Mouse (Mus musculus) hindbrain, embryonic 13.5 days (tissue): ENCODE results near the gene Mapk13. TPM values are rescaled to one million over a fixed set of nuclear protein-coding genes. Genes with fewer than 3 reads are reported as not detected.
"Not testable (repeated sequence)": the region's sequence is repeated elsewhere in the genome, so short reads cannot be mapped to it uniquely, and the experiment has no call there.

Source experiments
- ATAC-seq: fragments of 200-750 bp; cut with Nextera tagmentation; 2 replicates; pipeline ENCODE4 v1.8.0; 2017; ENCODE audit warnings: moderate TSS enrichment; ENCODE audit not compliant: low FRiP score
- H3K27ac ChIP-seq: fragments of 300-500 bp; sonication (generic); 2 replicates; pipeline ENCODE4 v1.5.1; 2015; ENCODE audit warnings: inconsistent platforms, mild to moderate bottlenecking, moderate library complexity
- H3K27me3 ChIP-seq: fragments of 300-500 bp; sonication (generic); 2 replicates; pipeline ENCODE4 v1.6.1; 2015; ENCODE audit warnings: mild to moderate bottlenecking, inconsistent platforms
- H3K36me3 ChIP-seq: fragments of 300-500 bp; sonication (generic); 2 replicates; pipeline ENCODE4 v1.6.1; 2015; ENCODE audit warnings: mild to moderate bottlenecking, inconsistent platforms
- H3K4me1 ChIP-seq: fragments of 300-500 bp; sonication (generic); replicated peaks from 2 replicates; pipeline ENCODE4 v1.6.1; 2015; ENCODE audit warnings: inconsistent platforms
- H3K4me2 ChIP-seq: fragments of 300-500 bp; sonication (generic); 2 replicates; pipeline ENCODE4 v1.6.1; 2015; ENCODE audit warnings: inconsistent platforms, mild to moderate bottlenecking, moderate library complexity
- H3K4me3 ChIP-seq: fragments of 300-500 bp; sonication (generic); 2 replicates; pipeline ENCODE4 v1.5.1; 2015; ENCODE audit warnings: mild to moderate bottlenecking, inconsistent platforms
- H3K9ac ChIP-seq: fragments of 300-500 bp; sonication (generic); 2 replicates; pipeline ENCODE4 v1.6.1; 2015; ENCODE audit warnings: mild to moderate bottlenecking, inconsistent platforms
- H3K9me3 ChIP-seq: fragments of 300-500 bp; sonication (generic); 2 replicates; pipeline ENCODE4 v1.6.1; 2016; ENCODE audit warnings: inconsistent platforms
- WGBS: fragments of 180-500 bp; shearing (Covaris S2); methylation state at CpG from one replicate; pipeline ENCODE4 v1.1.7; 2015; 5-methylcytosine and 5-hydroxymethylcytosine counted together
- polyA plus RNA-seq: library from polyadenylated mRNA; unstranded; fragments of >200 nt; fragmentation: Nextera tagmentation; extraction: Ambion mirVana; gene quantifications from 2 replicates; pipeline ENCODE4 v1.2.1, GENCODE M21; 2015

Mapk13 gene
- polyA plus RNA-seq, 1 experiment from 2014 or later = 1.2 TPM

- no peak overlapping the region for H3K9ac ChIP-seq
- 70% methylated on average over 5 of the region's 5 CpGs for WGBS
- H3K4me1 ChIP-seq = no peaks in the 10 kb centered on the region
- H3K36me3 ChIP-seq = no peaks in the 10 kb centered on the region
- no peak overlapping the region for H3K4me3 ChIP-seq
- H3K27me3 ChIP-seq = no peaks in the 10 kb centered on the region
- no peak overlapping the region for H3K4me2 ChIP-seq
- no peaks in the 10 kb centered on the region for H3K9me3 ChIP-seq
- H3K27ac ChIP-seq = no peak overlapping the region
- ATAC-seq = no peak
Measured at GRCm38 (mm10) chr17:28756447-28756846, 12.7 kb upstream of the Mapk13 start.

GRCm38 (mm10) chr17:28757470-28757869 lies 11.6 kb upstream of the Mapk13 start:
- no peaks in the 10 kb centered on the region for H3K27me3 ChIP-seq
- no peak overlapping the region for H3K27ac ChIP-seq
- 88% methylated on average over 2 of the region's 2 CpGs for WGBS
- no peaks in the 10 kb centered on the region for H3K9me3 ChIP-seq
- H3K36me3 ChIP-seq = no peaks in the 10 kb centered on the region
- no peak overlapping the region for H3K4me2 ChIP-seq
- ATAC-seq = no peak
- no peaks in the 10 kb centered on the region for H3K4me1 ChIP-seq
- no peak overlapping the region for H3K4me3 ChIP-seq
- H3K9ac ChIP-seq = no peak overlapping the region

GRCm38 (mm10) chr17:28760736-28761312 lies 8.3 kb upstream of the Mapk13 start:
- Histone ChIP-seq H3K4me1 (no peaks in the 10 kb centered on the region), H3K27ac (no peak overlapping the region), H3K9me3 (no peaks in the 10 kb centered on the region), H3K27me3 (0 out of 2 replicates have a peak, but pooled peaks cover 4% of the 10 kb centered on the region), H3K36me3 (no peaks in the 10 kb centered on the region), H3K4me3 (no peak overlapping the region), H3K4me2 (no peak overlapping the region), H3K9ac (no peak overlapping the region)
- 77% methylated on average over 8 of the region's 8 CpGs for WGBS
- ATAC-seq = no peak

GRCm38 (mm10) chr17:28761871-28762270 lies 7.2 kb upstream of the Mapk13 start:
- H3K4me2 ChIP-seq = no peak overlapping the region
- no peaks in the 10 kb centered on the region for H3K9me3 ChIP-seq
- H3K9ac ChIP-seq = no peak overlapping the region
- no peaks in the 10 kb centered on the region for H3K4me1 ChIP-seq
- H3K27ac ChIP-seq = no peak overlapping the region
- ATAC-seq = no peak
- H3K4me3 ChIP-seq = no peak overlapping the region
- 14% methylated on average over 3 of the region's 3 CpGs for WGBS
- peaks cover 7% of the 10 kb centered on the region; the same call in 1 of the 2 replicates for H3K27me3 ChIP-seq
- H3K36me3 ChIP-seq = no peaks in the 10 kb centered on the region

- H3K9me3 ChIP-seq = no peaks in the 10 kb centered on the region
- peaks cover 16% of the 10 kb centered on the region for H3K4me1 ChIP-seq
- no peak overlapping the region for H3K9ac ChIP-seq
- H3K27me3 ChIP-seq = peaks cover 48% of the 10 kb centered on the region
- H3K4me3 ChIP-seq = no peak overlapping the region
- 70% methylated on average over 3 of the region's 3 CpGs for WGBS
- H3K27ac ChIP-seq = no peak overlapping the region
- ATAC-seq = no peak
- H3K4me2 ChIP-seq = no peak overlapping the region
- no peaks in the 10 kb centered on the region for H3K36me3 ChIP-seq
Measured at GRCm38 (mm10) chr17:28766203-28766602, 2.9 kb upstream of the Mapk13 start.

GRCm38 (mm10) chr17:28766781-28767515 lies 2.1 kb upstream of the Mapk13 start:
- H3K27ac ChIP-seq = no peak overlapping the region
- no peaks in the 10 kb centered on the region for H3K9me3 ChIP-seq
- 77% methylated on average over 11 of the region's 11 CpGs for WGBS
- ATAC-seq = no peak
- H3K9ac ChIP-seq = no peak overlapping the region
- H3K4me3 ChIP-seq = no peak overlapping the region
- no peak overlapping the region for H3K4me2 ChIP-seq
- peaks cover 16% of the 10 kb centered on the region for H3K4me1 ChIP-seq
- H3K27me3 ChIP-seq = peaks cover 55% of the 10 kb centered on the region
- H3K36me3 ChIP-seq = no peaks in the 10 kb centered on the region

GRCm38 (mm10) chr17:28769875-28770421 lies 851 bp downstream of the Mapk13 start:
- no peak for ATAC-seq
- Histone ChIP-seq H3K9ac (peak overlapping the region; percentile 60), H3K27me3 (peaks cover 57% of the 10 kb centered on the region), H3K4me1 (peaks cover 16% of the 10 kb centered on the region), H3K27ac (no peak overlapping the region), H3K9me3 (no peaks in the 10 kb centered on the region), H3K4me3 (peak overlapping the region; percentile 38), H3K4me2 (peak overlapping the region; percentile 66), H3K36me3 (no peaks in the 10 kb centered on the region)
- 8% methylated on average over 24 of the region's 24 CpGs for WGBS

- 89% methylated on average over 5 of the region's 5 CpGs for WGBS
Measured at GRCm38 (mm10) chr17:28771289-28771688, 2.2 kb downstream of the Mapk13 start.

GRCm38 (mm10) chr17:28774303-28774702 lies 5.2 kb downstream of the Mapk13 start:
- Histone ChIP-seq H3K27me3 (peaks cover 33% of the 10 kb centered on the region), H3K4me1 (peaks cover 11% of the 10 kb centered on the region)
- H3K36me3 ChIP-seq, H3K9me3 ChIP-seq, H3K27ac ChIP-seq, H3K4me2 ChIP-seq, ATAC-seq, H3K9ac ChIP-seq, H3K4me3 ChIP-seq: not testable (repeated sequence)
- WGBS = 95% methylated on average over 9 of the region's 9 CpGs

More at GRCm38 (mm10) chr17:28771289-28771688, 2.2 kb downstream of the Mapk13 start:
- H3K9ac ChIP-seq = no peak overlapping the region
- H3K4me2 ChIP-seq = no peak overlapping the region
- no peak overlapping the region for H3K27ac ChIP-seq
- no peak overlapping the region for H3K4me3 ChIP-seq
- ATAC-seq = no peak
- peaks cover 16% of the 10 kb centered on the region for H3K4me1 ChIP-seq
- H3K27me3 ChIP-seq = peaks cover 57% of the 10 kb centered on the region
- H3K9me3 ChIP-seq = no peaks in the 10 kb centered on the region
- H3K36me3 ChIP-seq = no peaks in the 10 kb centered on the region

- no peak overlapping the region for H3K4me2 ChIP-seq
- WGBS = 87% methylated on average over 4 of the region's 4 CpGs
- no peak overlapping the region for H3K9ac ChIP-seq
Measured at GRCm38 (mm10) chr17:28775161-28775560, 6.1 kb downstream of the Mapk13 start.

GRCm38 (mm10) chr17:28776817-28777216 lies 7.7 kb downstream of the Mapk13 start:
- Histone ChIP-seq H3K4me2 (no peak overlapping the region), H3K36me3 (no peaks in the 10 kb centered on the region), H3K9ac (no peak overlapping the region), H3K4me3 (no peak overlapping the region), H3K27me3 (peaks cover 8% of the 10 kb centered on the region; the same call in 1 of the 2 replicates), H3K27ac (no peak overlapping the region), H3K9me3 (no peaks in the 10 kb centered on the region), H3K4me1 (no peaks in the 10 kb centered on the region)
- no peak for ATAC-seq
- WGBS = 91% methylated on average over 3 of the region's 3 CpGs

More at GRCm38 (mm10) chr17:28775161-28775560, 6.1 kb downstream of the Mapk13 start:
- Histone ChIP-seq H3K4me3 (no peak overlapping the region), H3K4me1 (peaks cover 2% of the 10 kb centered on the region; the same call in 1 of the 2 replicates), H3K9me3 (no peaks in the 10 kb centered on the region), H3K36me3 (no peaks in the 10 kb centered on the region), H3K27ac (no peak overlapping the region), H3K27me3 (peaks cover 24% of the 10 kb centered on the region)
- ATAC-seq = no peak

- Histone ChIP-seq H3K27ac (no peak overlapping the region), H3K4me3 (no peak overlapping the region), H3K4me2 (no peak overlapping the region), H3K36me3 (no peaks in the 10 kb centered on the region), H3K9ac (no peak overlapping the region), H3K9me3 (no peaks in the 10 kb centered on the region), H3K4me1 (no peaks in the 10 kb centered on the region), H3K27me3 (0 out of 2 replicates have a peak, but pooled peaks cover 2% of the 10 kb centered on the region)
- ATAC-seq = no peak
- 87% methylated on average over 16 of the region's 16 CpGs for WGBS
Measured at GRCm38 (mm10) chr17:28777231-28778005, 8.3 kb downstream of the Mapk13 start.
